Mouse (Mus musculus) heart, embryonic 10.5 days (tissue): ENCODE measurements around the gene Hspa1l. TPM values are rescaled to one million over a fixed set of nuclear protein-coding genes. Genes with fewer than 3 reads are reported as not detected.

Source experiments
- DNase-seq: peaks from one replicate; pipeline ENCODE4 v3.0.0-alpha.2; 2017; ENCODE audit warnings: low spot score
- H3K27ac ChIP-seq: fragments of 300-500 bp; sonication (generic); 2 replicates; pipeline ENCODE4 v1.5.1; 2016; ENCODE audit warnings: mild to moderate bottlenecking
- H3K27me3 ChIP-seq: fragments of 300-500 bp; sonication (generic); 2 replicates; pipeline ENCODE4 v1.6.1; 2016; ENCODE audit warnings: mild to moderate bottlenecking; ENCODE audit not compliant: poor library complexity, insufficient read depth, severe bottlenecking
- H3K36me3 ChIP-seq: fragments of 300-500 bp; sonication (generic); 2 replicates; pipeline ENCODE4 v1.6.1; 2016; ENCODE audit warnings: mild to moderate bottlenecking, moderate library complexity
- H3K4me1 ChIP-seq: fragments of 300-500 bp; sonication (generic); 2 replicates; pipeline ENCODE4 v1.6.1; 2016; ENCODE audit warnings: mild to moderate bottlenecking
- H3K4me3 ChIP-seq: fragments of 300-500 bp; sonication (generic); 2 replicates; pipeline ENCODE4 v1.5.1; 2016; ENCODE audit warnings: mild to moderate bottlenecking, moderate library complexity
- H3K9me3 ChIP-seq: fragments of 300-500 bp; sonication (generic); 2 replicates; pipeline ENCODE4 v1.6.1; 2016; ENCODE audit warnings: mild to moderate bottlenecking, moderate library complexity
- WGBS: fragments of 180-500 bp; shearing (Covaris S2); methylation state at CpG from one replicate; pipeline ENCODE4 v1.1.7; 2016; 5-methylcytosine and 5-hydroxymethylcytosine counted together
- polyA plus RNA-seq: library from polyadenylated mRNA; unstranded; fragments of >200 nt; fragmentation: Nextera tagmentation; extraction: Ambion mirVana; gene quantifications from 2 replicates; pipeline ENCODE4 v1.2.1, GENCODE M21; 2016

Gene Hspa1l
- polyA plus RNA-seq, 1 experiment from 2014 or later: 1.7 TPM

- WGBS: 76% methylated on average over 3 of the region's 3 CpGs
- Histone ChIP-seq H3K4me1 (peaks cover 33% of the 10 kb centered on the region), H3K9me3 (no peaks in the 10 kb centered on the region), H3K27me3 (0 out of 2 replicates have a peak, but pooled peaks cover 6% of the 10 kb centered on the region), H3K36me3 (peaks cover 42% of the 10 kb centered on the region), H3K27ac (no peak overlapping the region), H3K4me3 (no peak overlapping the region)
- DNase-seq: no peak
Measured at GRCm38 (mm10) chr17:35018171-35018570, 45.7 kb downstream of the Hspa1l start.

GRCm38 (mm10) chr17:35019894-35020293 is 47.4 kb downstream of the Hspa1l start:
- Histone ChIP-seq H3K4me3 (no peak overlapping the region), H3K9me3 (no peaks in the 10 kb centered on the region), H3K27me3 (0 out of 2 replicates have a peak, but pooled peaks cover 6% of the 10 kb centered on the region), H3K36me3 (peaks cover 25% of the 10 kb centered on the region), H3K27ac (no peak overlapping the region), H3K4me1 (peaks cover 50% of the 10 kb centered on the region)
- whole genome bisulfite sequencing: 77% methylated on average over 11 of the region's 11 CpGs
- no peak for DNase-seq

GRCm38 (mm10) chr17:35020551-35020950 is 48.0 kb downstream of the Hspa1l start:
- no peak for DNase-seq
- Histone ChIP-seq H3K4me1 (peaks cover 49% of the 10 kb centered on the region), H3K4me3 (no peak overlapping the region), H3K27ac (no peak overlapping the region; the same call in 1 of the 2 replicates), H3K9me3 (no peaks in the 10 kb centered on the region), H3K27me3 (0 out of 2 replicates have a peak, but pooled peaks cover 6% of the 10 kb centered on the region), H3K36me3 (peaks cover 18% of the 10 kb centered on the region)
- WGBS: 85% methylated on average over 8 of the region's 8 CpGs

GRCm38 (mm10) chr17:35021163-35021808 is 48.8 kb downstream of the Hspa1l start:
- Histone ChIP-seq H3K36me3 (peaks cover 11% of the 10 kb centered on the region), H3K9me3 (no peaks in the 10 kb centered on the region), H3K4me3 (peak overlapping the region; percentile 42), H3K27ac (peak overlapping the region; percentile 81), H3K4me1 (peaks cover 50% of the 10 kb centered on the region), H3K27me3 (0 out of 2 replicates have a peak, but pooled peaks cover 6% of the 10 kb centered on the region)
- peak; percentile 92 for DNase-seq
- WGBS: 4% methylated on average over 17 of the region's 17 CpGs

GRCm38 (mm10) chr17:35021842-35022477 is 49.5 kb downstream of the Hspa1l start:
- Histone ChIP-seq H3K27ac (peak overlapping the region; percentile 81), H3K4me3 (0 out of 2 replicates have a peak overlapping the region, but pooled peaks have one; percentile 25), H3K27me3 (0 out of 2 replicates have a peak, but pooled peaks cover 6% of the 10 kb centered on the region), H3K36me3 (peaks cover 4% of the 10 kb centered on the region), H3K4me1 (peaks cover 49% of the 10 kb centered on the region), H3K9me3 (no peaks in the 10 kb centered on the region)
- WGBS: 10% methylated on average over 6 of the region's 6 CpGs
- peak; percentile 90 for DNase-seq

- peaks cover 55% of the 10 kb centered on the region for H3K4me1 ChIP-seq
- no peak overlapping the region for H3K4me3 ChIP-seq
- H3K27me3 ChIP-seq: 0 out of 2 replicates have a peak, but pooled peaks cover 6% of the 10 kb centered on the region
- H3K9me3 ChIP-seq: no peaks in the 10 kb centered on the region
- WGBS: 87% methylated on average over 8 of the region's 8 CpGs
- H3K36me3 ChIP-seq: no peaks in the 10 kb centered on the region
- no peak for DNase-seq
- H3K27ac ChIP-seq: peak overlapping the region; percentile 81
Measured at GRCm38 (mm10) chr17:35022541-35023060, 50.1 kb downstream of the Hspa1l start.

- Histone ChIP-seq H3K9me3 (no peaks in the 10 kb centered on the region), H3K36me3 (no peaks in the 10 kb centered on the region), H3K27ac (peak overlapping the region; percentile 77), H3K27me3 (0 out of 2 replicates have a peak, but pooled peaks cover 6% of the 10 kb centered on the region), H3K4me1 (peaks cover 57% of the 10 kb centered on the region), H3K4me3 (no peak overlapping the region)
- no peak for DNase-seq
- WGBS: 87% methylated on average over 5 of the region's 5 CpGs
Measured at GRCm38 (mm10) chr17:35023221-35023620, 50.7 kb downstream of the Hspa1l start.

DNA sequence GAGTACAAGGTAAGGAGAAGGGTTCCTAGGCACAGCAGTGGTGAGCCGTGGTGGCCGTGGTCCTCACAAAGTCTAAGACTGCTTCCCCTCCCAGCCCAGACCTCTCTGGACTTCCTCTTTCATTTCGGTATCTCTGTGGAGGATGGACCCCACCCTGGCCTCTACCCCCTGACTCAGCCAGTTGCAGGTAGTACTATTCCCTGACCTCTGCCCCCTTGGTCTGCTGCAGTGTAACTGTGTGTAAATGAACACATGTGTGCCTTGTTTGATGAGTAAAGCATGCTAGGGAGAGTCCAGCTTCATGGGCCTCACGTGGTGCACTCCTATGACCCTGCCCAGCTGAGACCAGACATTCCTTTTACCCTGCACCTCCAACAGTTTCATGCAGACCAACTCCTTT is 51.3 kb downstream of the Hspa1l start:
- DNase-seq: no peak
- H3K36me3 ChIP-seq: no peaks in the 10 kb centered on the region
- WGBS: 49% methylated on average over 4 of the region's 4 CpGs
- peak overlapping the region; percentile 77 for H3K27ac ChIP-seq
- H3K27me3 ChIP-seq: 0 out of 2 replicates have a peak, but pooled peaks cover 6% of the 10 kb centered on the region
- peaks cover 59% of the 10 kb centered on the region for H3K4me1 ChIP-seq
- H3K4me3 ChIP-seq: no peak overlapping the region; the same call in 1 of the 2 replicates
- no peaks in the 10 kb centered on the region for H3K9me3 ChIP-seq

GRCm38 (mm10) chr17:35024261-35024660 is 51.8 kb downstream of the Hspa1l start:
- no peak for DNase-seq
- Histone ChIP-seq H3K4me1 (peaks cover 62% of the 10 kb centered on the region), H3K27ac (peak overlapping the region; percentile 77), H3K36me3 (no peaks in the 10 kb centered on the region), H3K4me3 (no peak overlapping the region), H3K27me3 (0 out of 2 replicates have a peak, but pooled peaks cover 6% of the 10 kb centered on the region), H3K9me3 (no peaks in the 10 kb centered on the region)
- WGBS: 65% methylated on average over 13 of the region's 13 CpGs

GRCm38 (mm10) chr17:35024691-35025488 is 52.4 kb downstream of the Hspa1l start:
- no peak for DNase-seq
- peaks cover 68% of the 10 kb centered on the region for H3K4me1 ChIP-seq
- 67% methylated on average over 6 of the region's 10 CpGs for WGBS
- peak overlapping the region; percentile 77 for H3K27ac ChIP-seq
- 0 out of 2 replicates have a peak, but pooled peaks cover 6% of the 10 kb centered on the region for H3K27me3 ChIP-seq
- H3K4me3 ChIP-seq: no peak overlapping the region
- H3K9me3 ChIP-seq: no peaks in the 10 kb centered on the region
- no peaks in the 10 kb centered on the region for H3K36me3 ChIP-seq

DNA sequence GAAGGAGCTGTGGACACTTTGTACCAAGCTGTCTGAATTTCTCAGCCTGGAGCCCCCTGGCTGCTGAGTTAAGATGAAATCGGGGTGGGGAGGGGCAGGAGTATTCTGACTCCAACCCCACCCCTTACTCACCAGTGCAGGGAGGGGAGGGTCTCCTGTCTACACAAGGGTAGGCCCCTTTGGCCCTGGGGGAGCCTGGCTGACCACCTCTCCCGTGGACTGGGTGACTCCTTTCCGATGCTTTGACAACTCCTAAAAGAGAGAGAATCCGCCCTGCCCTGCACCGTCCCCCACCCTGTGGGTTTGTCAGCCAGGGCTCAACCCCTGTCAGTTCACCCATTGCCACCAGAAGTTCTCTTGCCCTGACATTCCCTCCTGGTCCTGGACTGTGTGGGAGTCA is 53.7 kb downstream of the Hspa1l start:
- DNase-seq: no peak
- Histone ChIP-seq H3K9me3 (no peaks in the 10 kb centered on the region), H3K27me3 (no peaks in the 10 kb centered on the region), H3K36me3 (no peaks in the 10 kb centered on the region), H3K4me1 (peaks cover 70% of the 10 kb centered on the region), H3K27ac (peak overlapping the region; percentile 17), H3K4me3 (no peak overlapping the region)
- 80% methylated on average over 5 of the region's 5 CpGs for WGBS

GRCm38 (mm10) chr17:35027277-35028068 is 55.0 kb downstream of the Hspa1l start, which contains the start of gene Sapcd1:
TSS of gene Sapcd1 (minus strand) at chr17:35028016.
- Histone ChIP-seq H3K27ac (peak within 1 kb of the TSS; percentile 80), H3K4me1 (peaks cover 61% of the 10 kb centered on the region), H3K4me3 (peak within 1 kb of the TSS; percentile 19), H3K27me3 (peaks cover 7% of the 10 kb centered on the region; the same call in 1 of the 2 replicates), H3K36me3 (no peaks in the 10 kb centered on the region), H3K9me3 (no peaks in the 10 kb centered on the region)
- 39% methylated on average over 13 of the region's 13 CpGs for WGBS
- DNase-seq: no peak
